Mouse (Mus musculus) embryonic facial prominence, embryonic 11.5 days (tissue): ENCODE measurements around the gene Cyp4x1. TPM values are rescaled to one million over a fixed set of nuclear protein-coding genes. Genes with fewer than 3 reads are reported as not detected.
"Not testable (repeated sequence)": the region's sequence is repeated elsewhere in the genome, so short reads cannot be mapped to it uniquely, and the experiment has no call there.

Experiments
- ATAC-seq: fragments of 200-750 bp; cut with Nextera tagmentation; replicated peaks from 2 replicates; pipeline ENCODE4 v1.8.0; 2017; ENCODE audit warnings: low read depth; ENCODE audit not compliant: insufficient number of reproducible peaks, low FRiP score, low TSS enrichment
- DNase-seq: peaks from one replicate; pipeline ENCODE4 v3.0.0-alpha.2; 2015; ENCODE audit warnings: low spot score
- H3K27ac ChIP-seq: fragments of 300-500 bp; sonication (generic); replicated peaks from 2 replicates; pipeline ENCODE4 v1.5.1; 2014; ENCODE audit warnings: mild to moderate bottlenecking, low read depth, low read length, control low read depth
- H3K27me3 ChIP-seq: fragments of 300-500 bp; sonication (generic); 2 replicates; pipeline ENCODE4 v1.6.1; 2014; ENCODE audit warnings: mild to moderate bottlenecking, low read length, moderate library complexity, mixed read lengths; ENCODE audit not compliant: control insufficient read depth, insufficient read depth
- H3K36me3 ChIP-seq: fragments of 300-500 bp; sonication (generic); replicated peaks from 2 replicates; pipeline ENCODE4 v1.6.1; 2014; ENCODE audit warnings: low read depth, mild to moderate bottlenecking, low read length, moderate library complexity, mixed read lengths; ENCODE audit not compliant: control insufficient read depth, insufficient read depth
- H3K4me1 ChIP-seq: fragments of 300-500 bp; sonication (generic); 2 replicates; pipeline ENCODE4 v1.6.1; 2014; ENCODE audit warnings: low read length, mixed read lengths; ENCODE audit not compliant: control insufficient read depth, insufficient read depth
- H3K4me2 ChIP-seq: fragments of 300-500 bp; sonication (generic); 2 replicates; pipeline ENCODE4 v1.6.1; 2014; ENCODE audit warnings: low read depth, mild to moderate bottlenecking, control low read depth, low read length, moderate library complexity
- H3K4me3 ChIP-seq: fragments of 300-500 bp; sonication (generic); 2 replicates; pipeline ENCODE4 v1.5.1; 2014; ENCODE audit warnings: low read depth, low read length, control low read depth
- H3K9ac ChIP-seq: fragments of 300-500 bp; sonication (generic); replicated peaks from 2 replicates; pipeline ENCODE4 v1.6.1; 2014; ENCODE audit warnings: mild to moderate bottlenecking, control low read depth, low read length
- H3K9me3 ChIP-seq: fragments of 300-500 bp; sonication (generic); replicated peaks from 2 replicates; pipeline ENCODE4 v1.6.1; 2016; ENCODE audit warnings: mild to moderate bottlenecking, low read length, inconsistent platforms, mixed read lengths; ENCODE audit not compliant: control insufficient read depth
- WGBS: fragments of 180-500 bp; shearing (Covaris S2); extraction: QIAGEN DNeasy Blood & Tissue Kit; methylation state at CpG from one replicate; pipeline ENCODE4 v1.1.7; 2014; 5-methylcytosine and 5-hydroxymethylcytosine counted together
- polyA plus RNA-seq: library from polyadenylated mRNA; unstranded; fragments of >200 nt; fragmentation: Nextera tagmentation; extraction: Ambion mirVana; gene quantifications from 2 replicates; pipeline ENCODE4 v1.2.1, GENCODE M21; 2014

Cyp4x1 gene
- 0.42 and 0.50 TPM in 2 replicates for polyA plus RNA-seq

- no peak within 1 kb of the TSS for H3K27ac ChIP-seq
These were observed at the start of gene Cyp4x1 for GRCm38 (mm10) chr4:115133621-115134295. TSS of gene Cyp4x1 (minus strand) at chr4:115134281.

GRCm38 (mm10) chr4:115176201-115176600 lies 42.1 kb upstream of the Cyp4x1 start:
- H3K9me3 ChIP-seq, H3K36me3 ChIP-seq, DNase-seq, H3K27me3 ChIP-seq, H3K27ac ChIP-seq, H3K9ac ChIP-seq, H3K4me1 ChIP-seq, H3K4me3 ChIP-seq, ATAC-seq, H3K4me2 ChIP-seq: not testable (repeated sequence)

More at GRCm38 (mm10) chr4:115133621-115134295, at the start of gene Cyp4x1:
- ATAC-seq (peak; percentile 76), DNase-seq (peak; percentile 21)
- Histone ChIP-seq H3K4me3 (peak within 1 kb of the TSS; percentile 21), H3K9ac (no peak within 1 kb of the TSS; the same call in 1 of the 2 replicates), H3K9me3 (no peaks in the 10 kb centered on the region), H3K27me3 (peaks cover 11% of the 10 kb centered on the region), H3K4me2 (peak within 1 kb of the TSS; percentile 43), H3K4me1 (peaks cover 4% of the 10 kb centered on the region; the same call in 1 of the 2 replicates), H3K36me3 (no peaks in the 10 kb centered on the region)
- under 1% methylated on average over 29 of the region's 29 CpGs for WGBS

GRCm38 (mm10) chr4:115174694-115175353 lies 40.7 kb upstream of the Cyp4x1 start:
- no peak overlapping the region for H3K9ac ChIP-seq
- H3K4me3 ChIP-seq = no peak overlapping the region
- no peaks in the 10 kb centered on the region for H3K9me3 ChIP-seq
- no peaks in the 10 kb centered on the region for H3K27me3 ChIP-seq
- H3K4me2 ChIP-seq = no peak overlapping the region
- no peak for ATAC-seq
- no peaks in the 10 kb centered on the region for H3K4me1 ChIP-seq
- H3K36me3 ChIP-seq = no peaks in the 10 kb centered on the region
- no peak overlapping the region for H3K27ac ChIP-seq
- 75% methylated on average over 1 of the region's 1 CpGs for WGBS
- no peak for DNase-seq

GRCm38 (mm10) chr4:115158963-115159362 lies 24.9 kb upstream of the Cyp4x1 start:
- H3K27me3 ChIP-seq, H3K36me3 ChIP-seq, H3K4me2 ChIP-seq, H3K27ac ChIP-seq, H3K4me3 ChIP-seq, H3K4me1 ChIP-seq, DNase-seq, H3K9ac ChIP-seq, H3K9me3 ChIP-seq, ATAC-seq: not testable (repeated sequence)
- WGBS = 79% methylated on average over 3 of the region's 3 CpGs

- Histone ChIP-seq H3K36me3 (no peaks in the 10 kb centered on the region), H3K27ac (no peak overlapping the region), H3K9ac (no peak overlapping the region), H3K4me1 (no peaks in the 10 kb centered on the region), H3K4me2 (no peak overlapping the region), H3K4me3 (no peak overlapping the region), H3K9me3 (no peaks in the 10 kb centered on the region), H3K27me3 (no peaks in the 10 kb centered on the region)
- ATAC-seq (no peak), DNase-seq (peak; percentile 1)
- WGBS = 94% methylated on average over 2 of the region's 2 CpGs
These were observed 20.6 kb upstream of the Cyp4x1 start for GRCm38 (mm10) chr4:115154723-115155122.

GRCm38 (mm10) chr4:115134296-115134630 lies 182 bp upstream of the Cyp4x1 start:
- Histone ChIP-seq H3K4me3 (no peak overlapping the region), H3K9ac (no peak overlapping the region), H3K4me1 (peaks cover 4% of the 10 kb centered on the region; the same call in 1 of the 2 replicates), H3K9me3 (no peaks in the 10 kb centered on the region), H3K27me3 (peaks cover 11% of the 10 kb centered on the region), H3K27ac (no peak overlapping the region), H3K4me2 (peak overlapping the region; percentile 43; the same call in 1 of the 2 replicates), H3K36me3 (no peaks in the 10 kb centered on the region)
- 17% methylated on average over 7 of the region's 7 CpGs for WGBS
- ATAC-seq = no peak
- DNase-seq = no peak

GRCm38 (mm10) chr4:115133085-115133484 lies 996 bp downstream of the Cyp4x1 start:
- no peaks in the 10 kb centered on the region for H3K36me3 ChIP-seq
- H3K27ac ChIP-seq = no peak overlapping the region
- no peak overlapping the region for H3K4me2 ChIP-seq
- H3K9me3 ChIP-seq = no peaks in the 10 kb centered on the region
- ATAC-seq (no peak), DNase-seq (no peak)
- 8% methylated on average over 5 of the region's 5 CpGs for WGBS
- peaks cover 4% of the 10 kb centered on the region; the same call in 1 of the 2 replicates for H3K4me1 ChIP-seq
- H3K9ac ChIP-seq = no peak overlapping the region
- no peak overlapping the region; the same call in 1 of the 2 replicates for H3K4me3 ChIP-seq
- peaks cover 11% of the 10 kb centered on the region for H3K27me3 ChIP-seq

- H3K4me3 ChIP-seq = no peak overlapping the region
- no peak for ATAC-seq
These were observed 9.4 kb downstream of the Cyp4x1 start for GRCm38 (mm10) chr4:115124713-115125112.

More at GRCm38 (mm10) chr4:115124713-115125112, 9.4 kb downstream of the Cyp4x1 start:
- no peak overlapping the region for H3K9ac ChIP-seq
- no peaks in the 10 kb centered on the region for H3K9me3 ChIP-seq
- H3K36me3 ChIP-seq = no peaks in the 10 kb centered on the region
- no peak overlapping the region for H3K4me2 ChIP-seq
- no peak overlapping the region for H3K27ac ChIP-seq
- H3K4me1 ChIP-seq = no peaks in the 10 kb centered on the region
- no peak for DNase-seq
- H3K27me3 ChIP-seq = no peaks in the 10 kb centered on the region
